Mouse (Mus musculus): ENCODE results near the gene Slc36a3.
A peak's percentile ranks its signal among the peaks of the same experiment; 100 is the strongest.

The Slc36a3 gene

GRCm38 (mm10) chr11:55151608-55152007, at the start of gene Slc36a3:
TSS of gene Slc36a3 (minus strand) at chr11:55151708.
- no peak for DNase-seq (ENCODE audit: low read depth)

DNA sequence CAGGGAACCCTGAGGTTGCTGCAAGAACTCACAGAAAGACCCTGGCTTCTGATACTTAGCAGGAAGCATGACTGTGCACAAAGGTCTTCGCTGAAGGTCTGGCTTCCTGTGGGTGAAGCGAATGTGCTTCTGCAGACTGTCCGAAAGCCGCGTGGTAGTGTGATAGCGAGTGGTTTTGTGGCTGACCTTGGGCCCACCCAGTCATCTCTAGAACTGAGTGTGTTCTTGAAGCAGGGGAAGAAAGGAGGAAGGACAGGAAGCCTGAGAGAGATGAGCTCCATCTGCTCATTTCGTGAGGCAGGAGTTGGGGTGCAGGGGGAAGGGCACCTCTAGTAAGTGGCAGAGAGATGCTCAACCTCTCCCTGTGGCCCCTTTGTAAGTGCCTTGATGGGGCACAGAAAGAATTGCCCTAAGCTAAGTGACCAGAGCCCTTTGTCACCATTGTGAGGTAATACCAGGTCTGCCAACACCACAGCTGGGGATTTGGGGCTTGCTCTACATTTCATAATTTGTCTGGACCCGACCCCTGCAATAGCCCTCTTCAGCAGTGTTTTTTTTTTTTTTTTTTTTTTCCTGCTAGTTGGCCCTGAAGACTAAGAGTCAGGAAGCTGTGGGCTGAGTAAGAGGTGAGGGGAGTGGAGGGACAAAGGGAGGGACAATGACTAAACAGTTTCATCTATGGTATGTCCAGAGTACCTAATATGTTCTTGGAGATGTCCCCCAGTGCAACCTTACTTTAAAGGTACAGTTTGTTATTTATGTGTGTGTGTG, 46.4 kb upstream of the Slc36a3 start:
- peak; percentile 65 for DNase-seq (ENCODE audit: low read depth)

GRCm38 (mm10) chr11:55197086-55197485, 45.6 kb upstream of the Slc36a3 start:
- DNase-seq (ENCODE audit: low read depth): peak; percentile 35

DNA sequence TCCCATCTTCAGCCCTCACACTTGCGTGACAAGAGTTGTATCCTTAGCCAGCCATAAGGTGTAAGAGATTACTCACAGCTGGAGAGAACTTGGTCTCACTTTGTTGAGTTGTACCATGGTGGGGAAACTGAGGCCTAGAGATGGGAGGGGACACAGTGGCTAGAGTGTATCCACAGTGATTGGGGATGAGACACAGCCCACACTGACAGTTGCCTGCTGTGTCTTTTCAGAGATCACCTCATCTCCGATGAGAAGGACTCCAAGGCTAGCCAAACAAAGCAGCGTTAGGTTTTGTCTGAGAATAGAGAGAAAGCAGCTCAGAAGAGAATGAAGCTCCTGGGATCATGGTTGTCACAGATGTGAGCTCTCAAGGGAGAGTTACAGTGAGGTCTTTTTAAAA, 38.7 kb upstream of the Slc36a3 start:
- DNase-seq (ENCODE audit: low read depth): no peak

DNA sequence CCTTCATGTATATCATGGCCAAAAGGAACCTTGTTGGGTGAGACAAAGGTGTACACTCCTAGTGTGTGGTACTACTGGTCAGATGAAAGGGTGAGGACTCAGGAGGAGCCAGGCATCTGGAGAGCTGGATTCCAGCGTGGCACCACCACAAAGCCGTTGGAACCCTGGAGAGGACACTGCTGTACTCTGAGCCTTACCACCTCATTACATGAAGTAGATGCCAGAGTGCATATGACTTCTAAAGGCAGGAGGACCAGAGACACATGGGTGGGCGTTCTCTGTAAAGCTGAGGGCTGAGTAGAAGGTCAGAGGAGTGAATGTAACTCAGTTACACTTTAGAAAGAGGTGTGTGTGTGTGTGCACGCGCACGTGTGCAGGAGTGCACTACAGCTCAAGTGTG, 36.3 kb upstream of the Slc36a3 start:
- no peak for DNase-seq (ENCODE audit: low read depth)

DNA sequence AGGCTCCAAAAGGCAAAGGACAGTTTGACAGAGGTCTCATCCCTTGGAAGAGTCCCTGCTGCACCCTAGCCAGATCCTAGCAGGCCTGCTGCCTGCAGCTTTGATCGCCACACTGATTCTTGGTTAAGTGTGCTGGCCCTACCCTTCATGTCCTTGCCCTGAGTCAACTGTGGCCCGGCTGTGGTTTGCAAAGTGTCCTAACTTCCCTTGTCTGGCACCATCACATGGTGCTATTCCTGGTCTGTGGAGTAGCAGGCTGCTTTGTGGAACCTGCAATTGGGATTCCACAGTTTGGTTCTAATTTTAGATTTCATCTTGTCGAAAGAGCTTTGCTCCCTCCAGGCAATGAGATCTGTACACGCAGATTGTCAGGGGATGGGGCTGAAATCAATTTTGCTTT, 35.8 kb upstream of the Slc36a3 start:
- DNase-seq (ENCODE audit: low read depth): no peak

- no peak for DNase-seq (ENCODE audit: low read depth)
Measured at GRCm38 (mm10) chr11:55184733-55185291, 33.3 kb upstream of the Slc36a3 start, which contains the start of gene Slc36a2. TSS of gene Slc36a2 (minus strand) at chr11:55185077.

DNA sequence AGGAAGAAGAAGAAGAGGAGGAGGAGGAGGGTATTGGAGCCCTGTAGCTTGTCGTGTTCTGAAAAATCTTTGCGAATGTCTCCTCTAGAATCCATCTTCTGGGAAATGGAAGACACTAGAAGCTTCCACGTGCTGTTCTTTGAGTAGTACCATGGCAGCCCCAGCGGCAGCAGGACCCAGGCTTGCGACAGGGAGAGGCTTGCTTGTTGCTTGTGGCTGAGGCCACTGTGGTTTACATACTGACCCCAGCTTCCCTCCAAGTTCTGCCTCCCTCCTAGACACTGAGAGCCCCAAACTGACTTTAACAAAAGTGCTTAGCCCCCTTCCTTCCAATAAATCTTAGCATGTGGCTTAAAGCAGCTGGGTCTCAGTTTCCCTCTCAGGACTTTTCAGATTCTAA, 32.7 kb upstream of the Slc36a3 start:
- no peak for DNase-seq (ENCODE audit: low read depth)

GRCm38 (mm10) chr11:55183124-55183523, 31.6 kb upstream of the Slc36a3 start:
- no peak for DNase-seq (ENCODE audit: low read depth)

DNA sequence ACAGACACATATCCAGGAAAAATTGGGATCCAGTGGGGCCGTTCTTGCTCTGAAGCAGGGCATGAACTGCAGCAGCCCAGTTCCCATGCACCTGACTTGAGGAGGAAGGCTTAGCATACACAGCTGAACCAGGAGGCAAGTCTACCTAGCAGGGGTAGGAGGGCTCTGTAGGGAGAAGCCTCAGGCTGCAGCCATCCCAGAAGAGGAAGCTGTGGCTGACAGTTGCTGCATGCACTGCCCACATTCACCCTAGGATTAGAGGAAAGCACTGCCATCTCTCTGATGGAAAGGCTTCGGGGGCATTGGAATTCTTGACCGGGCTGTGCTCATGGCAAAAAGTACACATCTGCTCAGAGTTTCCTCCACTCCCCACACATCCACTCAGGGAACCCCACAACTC, 28.3 kb upstream of the Slc36a3 start:
- no peak for DNase-seq (ENCODE audit: low read depth)

DNA sequence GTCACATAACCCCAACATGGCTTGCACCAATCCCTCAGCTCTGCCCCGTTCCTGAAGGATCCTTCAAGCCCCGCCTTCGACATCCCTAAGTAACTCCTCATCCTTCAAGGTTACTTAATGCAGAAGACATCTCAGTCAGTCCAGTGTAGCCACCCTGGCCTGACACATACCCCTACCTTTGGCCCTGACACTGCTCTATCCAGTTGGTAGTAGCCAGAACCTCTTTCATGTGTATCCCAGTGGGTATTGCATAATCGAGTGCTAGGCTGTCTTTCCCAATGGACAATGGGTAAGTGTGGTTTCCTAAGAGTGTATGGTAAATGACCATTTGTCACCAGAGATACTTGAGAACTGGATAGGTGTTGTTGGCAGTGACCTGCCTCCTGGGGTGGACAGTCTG, 27.3 kb upstream of the Slc36a3 start:
- no peak for DNase-seq (ENCODE audit: low read depth)

DNA sequence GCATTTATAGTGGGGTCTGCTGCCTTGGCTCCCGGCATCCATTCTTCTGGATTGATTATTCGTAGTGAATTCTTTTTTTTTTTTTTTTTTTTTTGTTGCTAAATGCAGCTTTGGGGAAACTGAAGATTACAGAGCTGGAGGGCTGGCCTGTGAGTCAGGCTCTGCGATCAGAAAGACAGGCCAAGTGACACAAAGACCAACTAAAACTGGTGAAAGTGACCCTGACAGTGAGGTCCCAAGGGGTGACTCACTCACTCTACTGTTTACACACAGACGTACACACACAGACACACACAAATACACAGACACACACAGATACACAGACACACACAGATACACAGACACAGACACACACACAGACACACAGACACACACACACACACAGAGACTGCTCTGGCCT, 19.0 kb upstream of the Slc36a3 start:
- no peak for DNase-seq (ENCODE audit: low read depth)

DNA sequence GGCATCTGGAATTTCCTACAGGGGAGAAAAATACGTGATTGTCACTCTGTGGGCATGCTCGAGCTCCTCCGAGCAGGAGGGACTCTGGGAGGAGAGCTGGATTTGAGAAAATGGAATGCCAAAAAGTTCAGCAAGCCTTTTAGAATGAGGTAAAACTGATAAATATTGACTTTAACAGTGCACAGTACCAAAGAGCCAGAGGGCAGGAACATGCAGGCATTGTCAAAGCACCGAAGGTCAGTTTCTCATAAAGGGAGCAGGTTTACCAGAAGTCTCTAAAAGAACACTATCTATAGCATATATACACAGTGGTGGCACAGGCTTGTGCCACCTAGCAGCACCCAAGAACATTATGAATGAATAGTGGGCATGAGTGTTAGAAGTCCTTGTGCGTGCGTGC, 17.4 kb upstream of the Slc36a3 start:
- DNase-seq (ENCODE audit: low read depth): no peak

GRCm38 (mm10) chr11:55168504-55168903, 17.0 kb upstream of the Slc36a3 start:
- DNase-seq (ENCODE audit: low read depth): no peak

DNA sequence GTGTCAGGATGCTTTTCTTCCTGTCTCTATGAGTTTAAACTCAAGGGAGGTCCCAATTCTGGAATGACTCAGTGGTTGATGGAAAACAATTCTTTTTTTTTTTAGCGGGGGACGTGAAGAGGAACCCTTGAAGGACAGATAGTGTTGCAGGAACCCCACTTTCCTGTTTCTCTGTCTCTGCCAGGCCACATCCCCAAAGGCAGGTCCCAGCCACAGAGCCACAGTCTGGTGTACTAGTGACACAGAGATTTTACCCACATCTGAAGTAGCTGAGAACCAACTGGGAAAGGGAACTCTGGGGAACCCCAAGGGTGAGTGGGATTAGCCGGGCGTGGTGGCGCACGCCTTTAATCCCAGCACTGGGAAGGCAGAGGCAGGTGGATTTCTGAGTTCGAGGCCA, 14.2 kb upstream of the Slc36a3 start:
- no peak for DNase-seq (ENCODE audit: low read depth)

DNA sequence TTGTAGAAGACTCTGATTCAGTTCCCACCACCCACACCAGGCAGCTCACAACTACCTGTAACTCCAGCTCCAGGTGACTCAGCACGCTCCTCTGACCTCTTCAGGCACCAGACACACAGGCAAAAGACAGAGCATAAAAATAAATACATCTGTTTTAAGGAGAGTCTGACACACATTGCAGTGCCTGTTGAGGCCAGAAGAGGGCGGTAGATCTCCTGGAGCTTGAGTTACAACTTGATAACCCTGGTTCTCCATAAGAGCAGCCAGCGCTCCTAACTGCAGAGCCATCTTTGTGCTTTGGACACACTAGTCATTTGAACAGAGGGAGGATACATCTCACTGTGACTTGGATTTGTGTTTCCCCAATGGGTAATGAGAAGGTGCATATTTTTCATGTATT, 13.2 kb upstream of the Slc36a3 start:
- DNase-seq (ENCODE audit: low read depth): peak; percentile 84

GRCm38 (mm10) chr11:55162670-55163069, 11.2 kb upstream of the Slc36a3 start:
- peak; percentile 82 for DNase-seq (ENCODE audit: low read depth)

DNA sequence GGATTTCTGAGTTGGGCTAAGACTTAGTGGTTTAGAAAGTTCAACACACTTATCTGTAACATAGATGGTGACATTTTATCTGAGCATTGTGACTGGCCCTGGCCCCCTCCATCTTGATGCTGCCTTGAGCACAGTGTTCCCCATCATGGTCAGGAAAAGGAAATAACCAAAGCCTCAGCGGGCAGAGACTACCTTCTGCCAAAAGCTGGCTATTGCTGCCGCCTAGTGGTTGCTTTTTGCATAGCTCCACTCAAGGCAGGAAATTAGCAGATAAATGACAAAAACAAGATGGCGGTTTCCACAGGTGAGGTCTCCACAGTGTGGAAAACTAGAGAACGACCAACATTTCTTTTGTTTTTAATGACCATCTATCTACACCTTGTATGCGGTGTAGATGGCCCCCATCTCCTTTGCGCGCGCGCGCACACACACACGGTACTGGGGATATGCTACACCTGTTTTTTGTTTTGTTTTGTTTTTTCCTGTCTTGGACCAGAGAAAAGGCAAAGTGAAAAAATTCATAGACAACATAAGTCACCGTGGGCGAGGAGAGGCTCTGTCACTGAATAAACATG, 7.4 kb upstream of the Slc36a3 start:
- peak; percentile 96 for DNase-seq (ENCODE audit: low read depth)

- DNase-seq (ENCODE audit: low read depth): peak; percentile 66
Measured at GRCm38 (mm10) chr11:55155070-55155421, 3.5 kb upstream of the Slc36a3 start.

GRCm38 (mm10) chr11:55154398-55155069, 3.0 kb upstream of the Slc36a3 start:
- no peak for DNase-seq (ENCODE audit: low read depth)

DNA sequence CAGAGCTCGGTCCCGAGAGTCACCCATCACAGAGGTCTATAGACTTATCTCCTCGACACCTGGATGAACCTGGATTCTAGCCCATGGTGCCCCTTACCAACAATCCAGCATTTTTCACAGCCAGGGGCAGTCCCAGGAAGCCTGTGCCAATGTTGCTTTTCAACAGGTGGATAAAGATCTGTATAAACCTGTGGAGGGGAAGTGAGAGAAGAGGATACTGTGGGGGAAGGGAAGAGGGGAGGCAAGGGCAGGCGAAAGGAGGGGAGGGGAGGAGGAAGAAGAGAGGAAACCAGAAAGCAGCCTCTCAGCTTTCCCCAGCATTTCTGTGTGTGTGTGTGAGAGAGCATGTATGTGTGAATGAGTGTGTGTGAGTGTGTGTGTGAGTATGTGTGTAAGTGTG, 3.0 kb downstream of the Slc36a3 start:
- DNase-seq (ENCODE audit: low read depth): peak; percentile 55

DNA sequence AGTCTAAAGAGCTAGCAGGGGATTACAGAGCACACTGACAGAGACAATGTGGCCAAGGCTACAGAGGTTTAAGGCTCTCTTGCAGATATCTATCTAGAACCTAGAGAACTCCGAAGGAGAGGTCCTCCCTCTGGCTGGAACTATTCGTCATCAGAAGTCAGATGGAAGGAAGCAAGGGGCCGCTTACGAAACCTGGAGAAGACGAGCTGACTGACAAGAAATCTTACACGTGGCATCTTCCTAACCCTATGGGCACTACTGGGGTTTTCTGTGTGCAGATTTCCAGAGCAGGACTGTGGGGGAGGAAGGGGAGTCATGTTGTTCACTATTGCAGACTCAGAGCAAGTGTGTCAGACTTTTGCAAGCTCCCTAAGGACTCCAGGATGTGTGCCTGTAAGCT, 4.1 kb downstream of the Slc36a3 start:
- DNase-seq (ENCODE audit: low read depth): no peak

DNA sequence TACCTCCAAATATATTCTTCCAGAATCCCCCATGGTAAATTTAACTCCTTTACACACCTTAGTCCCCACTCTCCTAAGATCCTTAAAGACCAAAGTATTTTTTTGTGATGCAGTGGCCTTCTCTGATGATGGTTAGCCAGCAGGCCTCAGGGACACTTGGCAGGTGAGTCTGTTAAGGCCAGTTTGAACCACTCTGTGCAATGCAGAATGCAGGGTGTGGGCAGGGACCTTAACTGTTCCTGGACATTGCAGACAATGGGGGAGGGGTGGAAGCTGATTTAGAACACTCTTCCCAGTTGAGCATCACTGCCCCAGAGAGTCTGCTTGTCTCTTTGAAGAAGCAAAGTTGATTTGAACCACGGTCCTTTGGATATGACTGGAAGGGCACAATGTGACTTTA, 4.7 kb downstream of the Slc36a3 start:
- DNase-seq (ENCODE audit: low read depth): no peak
